Mouse (Mus musculus): ENCODE data around the gene Csrnp1.

- TF ChIP-seq CTCF (IDR thresholded peaks at IDR 0.05; ENCODE audit: extremely low read depth, insufficient read depth, insufficient read length, insufficient replicate concordance) (no peak), POLR2A (IDR thresholded peaks at IDR 0.05; ENCODE audit: low read depth, low read length) (no peak)
These were observed 5.5 kb downstream of the Csrnp1 start for GRCm38 (mm10) chr9:119978811-119979441.
